In genomic region chr4:66542833-66543436, GRCm38 (mm10) we compare ENCODE assay signal across 19 mouse cellular contexts.
DNase-seq lines count a peak whose midpoint lies in the region; ATAC-seq and TF ChIP-seq lines count a peak whose summit lies in the region.
"Had no signal": no experiment of that assay in that cellular context is flagged by ENCODE, and none has a peak within 500 bp of the region (broad histone marks: within the 10 kb centered on the region; RNA-seq: fewer than 3 reads in every experiment).

No protein-coding gene starts in this region.

- peaks cover 3% of the 10 kb centered on the region for H3K4me1 ChIP-seq in forebrain, embryonic 14.5 days (ENCODE audit: control insufficient read depth, insufficient read depth, low read length)
- 0 out of 2 replicates have a peak, but pooled peaks cover 5% of the 10 kb centered on the region for H3K4me1 ChIP-seq in forebrain, embryonic 10.5 days
- no peaks in the 10 kb centered on the region for H3K4me1 ChIP-seq in kidney, postnatal 0 days (replicated peaks; ENCODE audit: insufficient read depth, low read length)
- H3K4me1 ChIP-seq: hindbrain, embryonic 12.5 days; hindbrain, embryonic 15.5 days had no signal

- ATAC-seq in forebrain, embryonic 14.5 days = peak; percentile 63; the same call in 1 of the 2 replicates
- peak; percentile 72 for ATAC-seq in frontal cortex, adult (ENCODE audit: low TSS enrichment)
- no peak for ATAC-seq in kidney, postnatal 0 days (replicated peaks; ENCODE audit: low FRiP score, low read depth)
- ATAC-seq in CD4-positive, CD25-positive, alpha-beta regulatory T cell, adult 4 months = no peak
- ATAC-seq: activated CD4-positive, CD25-positive, alpha-beta regulatory T cell, adult 4 months; intestine, postnatal 0 days had no signal

- peak; percentile 56 for DNase-seq in forebrain, embryonic 14.5 days (ENCODE audit: low spot score)
- DNase-seq in forebrain, embryonic 10.5 days (ENCODE audit: extremely low spot score, low spot score) = no peak
- DNase-seq in frontal cortex, postnatal 25 days (ENCODE audit: low spot score in 2 of 2) = no peak
- peak; percentile 10 for DNase-seq in kidney, postnatal 0 days (ENCODE audit: low spot score)
- no peak for DNase-seq in kidney, postnatal 14 days
- peak; percentile 72 for DNase-seq in brain, embryonic 14.5 days (ENCODE audit: low read depth)
- DNase-seq: adrenal gland, adult 8-10 months; adrenal gland, postnatal 25 days; cerebellum, adult 11 months; gastrocnemius, adult 2 months; gastrocnemius, postnatal 14 days; heart, adult 11 months had no signal

- no peaks in the 10 kb centered on the region for H3K36me3 ChIP-seq in forebrain, embryonic 14.5 days (ENCODE audit: control insufficient read depth, insufficient read depth, low read length)
- no peaks in the 10 kb centered on the region for H3K36me3 ChIP-seq in forebrain, embryonic 10.5 days (replicated peaks)
- no peaks in the 10 kb centered on the region for H3K36me3 ChIP-seq in kidney, postnatal 0 days (ENCODE audit: insufficient read depth, low read length)
- H3K36me3 ChIP-seq: hindbrain, embryonic 12.5 days; hindbrain, embryonic 15.5 days had no signal

- H3K27me3 ChIP-seq in forebrain, embryonic 14.5 days (replicated peaks; ENCODE audit: control insufficient read depth, insufficient read depth, low read length) = no peaks in the 10 kb centered on the region
- H3K27me3 ChIP-seq in forebrain, embryonic 10.5 days (ENCODE audit: poor library complexity, severe bottlenecking) = no peaks in the 10 kb centered on the region
- H3K27me3 ChIP-seq in kidney, postnatal 0 days (ENCODE audit: insufficient read depth, low read length) = no peaks in the 10 kb centered on the region
- H3K27me3 ChIP-seq: hindbrain, embryonic 12.5 days; hindbrain, embryonic 15.5 days had no signal

- no peak for TF ChIP-seq POLR2A in brain, embryonic 14.5 days (IDR thresholded peaks at IDR 0.05; ENCODE audit: borderline replicate concordance, extremely low read depth, insufficient read depth, insufficient read length, poor library complexity, severe bottlenecking)

- H3K27ac ChIP-seq in forebrain, embryonic 14.5 days (ENCODE audit: low read depth, low read length) = no peak overlapping the region
- H3K27ac ChIP-seq in forebrain, embryonic 10.5 days = no peak overlapping the region
- H3K27ac ChIP-seq in kidney, postnatal 0 days = no peak overlapping the region
- H3K27ac ChIP-seq: gastrocnemius, adult 2 months; hindbrain, embryonic 12.5 days; hindbrain, embryonic 15.5 days had no signal

- H3K9ac ChIP-seq in forebrain, embryonic 14.5 days (ENCODE audit: low read length) = no peak overlapping the region
- H3K9ac ChIP-seq in kidney, postnatal 0 days (ENCODE audit: low read depth, low read length) = no peak overlapping the region
- H3K9ac ChIP-seq: hindbrain, embryonic 12.5 days; hindbrain, embryonic 15.5 days had no signal

- H3K4me2 ChIP-seq in forebrain, embryonic 14.5 days (ENCODE audit: low read length) = no peak overlapping the region
- H3K4me2 ChIP-seq in kidney, postnatal 0 days (ENCODE audit: low read length) = no peak overlapping the region
- H3K4me2 ChIP-seq: heart, embryonic 11.5 days; hindbrain, embryonic 12.5 days; hindbrain, embryonic 15.5 days had no signal

- no peak overlapping the region for H3K4me3 ChIP-seq in forebrain, embryonic 14.5 days (ENCODE audit: low read depth, low read length)
- no peak overlapping the region for H3K4me3 ChIP-seq in forebrain, embryonic 10.5 days
- no peak overlapping the region for H3K4me3 ChIP-seq in kidney, postnatal 0 days (replicated peaks; ENCODE audit: low read depth, low read length)
- H3K4me3 ChIP-seq: gastrocnemius, adult 2 months; hindbrain, embryonic 12.5 days; hindbrain, embryonic 15.5 days had no signal

- no peak for TF ChIP-seq CTCF in kidney, postnatal 0 days (IDR thresholded peaks at IDR 0.05; ENCODE audit: low read depth)
- TF ChIP-seq CTCF in brain, embryonic 14.5 days (IDR thresholded peaks at IDR 0.05; ENCODE audit: borderline replicate concordance, extremely low read depth, insufficient read depth, insufficient read length) = no peak

- H3K9me3 ChIP-seq in forebrain, embryonic 14.5 days (replicated peaks; ENCODE audit: control insufficient read depth, low read length) = no peaks in the 10 kb centered on the region
- H3K9me3 ChIP-seq in forebrain, embryonic 10.5 days = no peaks in the 10 kb centered on the region
- no peaks in the 10 kb centered on the region for H3K9me3 ChIP-seq in kidney, postnatal 0 days (replicated peaks; ENCODE audit: low read length)
- H3K9me3 ChIP-seq: hindbrain, embryonic 12.5 days; hindbrain, embryonic 15.5 days had no signal

- 25% methylated on average over 4 of the region's 4 CpGs for WGBS in forebrain, embryonic 14.5 days
- 57% methylated on average over 4 of the region's 4 CpGs for WGBS in forebrain, embryonic 10.5 days
- 38% methylated on average over 4 of the region's 4 CpGs for WGBS in kidney, postnatal 0 days

Comparison
In these comparisons a context has a peak if more than half of its experiments do, and no peak if none do; other contexts are left out.
1. DNase-seq: peak in forebrain, embryonic 14.5 days (single experiment), kidney, postnatal 0 days (single experiment) and brain, embryonic 14.5 days (single experiment); none in forebrain, embryonic 10.5 days (single experiment), frontal cortex, postnatal 25 days (0 of 2) and kidney, postnatal 14 days (single experiment).
2. ATAC-seq: peak in forebrain, embryonic 14.5 days (single experiment) and frontal cortex, adult (single experiment); none in kidney, postnatal 0 days (single experiment) and CD4-positive, CD25-positive, alpha-beta regulatory T cell, adult 4 months (single experiment).